Mouse (Mus musculus) forebrain, postnatal 0 days (tissue): ENCODE data around the gene Apom. TPM values are rescaled to one million over a fixed set of nuclear protein-coding genes. Genes with fewer than 3 reads are reported as not detected.
A peak's percentile ranks its signal among the peaks of the same experiment; 100 is the strongest.

Experiments
- ATAC-seq: fragments of 200-750 bp; cut with Nextera tagmentation; 2 replicates; pipeline ENCODE4 v1.8.0; 2017; ENCODE audit warnings: mild to moderate bottlenecking, moderate library complexity
- DNase-seq: peaks from one replicate; pipeline ENCODE4 v3.0.0-alpha.2; 2015
- H3K27ac ChIP-seq: fragments of 300-500 bp; sonication (generic); 2 replicates; pipeline ENCODE4 v1.5.1; 2014; ENCODE audit warnings: low read depth, mild to moderate bottlenecking, antibody characterized with exemption, low read length, moderate library complexity, mixed read lengths
- H3K27me3 ChIP-seq: fragments of 300-500 bp; sonication (generic); 2 replicates; pipeline ENCODE4 v1.6.1; 2014; ENCODE audit warnings: mild to moderate bottlenecking, low read length, mixed read lengths; ENCODE audit not compliant: insufficient read depth
- H3K36me3 ChIP-seq: fragments of 300-500 bp; sonication (generic); 2 replicates; pipeline ENCODE4 v1.6.1; 2014; ENCODE audit warnings: mild to moderate bottlenecking, moderate library complexity; ENCODE audit not compliant: insufficient read depth
- H3K4me1 ChIP-seq: fragments of 300-500 bp; sonication (generic); 2 replicates; pipeline ENCODE4 v1.6.1; 2014; ENCODE audit warnings: antibody characterized with exemption; ENCODE audit not compliant: insufficient read depth
- H3K4me2 ChIP-seq: fragments of 300-500 bp; sonication (generic); 2 replicates; pipeline ENCODE4 v1.6.1; 2014; ENCODE audit warnings: low read depth, mild to moderate bottlenecking, moderate library complexity
- H3K4me3 ChIP-seq: fragments of 300-500 bp; sonication (generic); 2 replicates; pipeline ENCODE4 v1.5.1; 2014; ENCODE audit warnings: low read depth, low read length, mixed read lengths
- H3K9ac ChIP-seq: fragments of 300-500 bp; sonication (generic); 2 replicates; pipeline ENCODE4 v1.6.1; 2014; ENCODE audit warnings: mild to moderate bottlenecking
- H3K9me3 ChIP-seq: fragments of 300-500 bp; sonication (generic); 2 replicates; pipeline ENCODE4 v1.6.1; 2016; ENCODE audit warnings: low read length
- CTCF ChIP-seq: sonication (generic); IDR thresholded peaks from 2 replicates; pipeline ENCODE4 v1.5.1; 2016; ENCODE audit warnings: antibody characterized with exemption, control low read depth, low read depth
- WGBS: fragments of 180-500 bp; shearing (Covaris S2); extraction: QIAGEN DNeasy Blood & Tissue Kit; methylation state at CpG from one replicate; pipeline ENCODE4 v1.1.7; 2014; 5-methylcytosine and 5-hydroxymethylcytosine counted together
- polyA plus RNA-seq: library from polyadenylated mRNA; unstranded; fragments of >200 nt; fragmentation: Nextera tagmentation; extraction: Ambion mirVana; gene quantifications from 2 replicates; pipeline ENCODE4 v1.2.1, GENCODE M21; 2015
- total RNA-seq: library from RNA; depleted of rRNA; stranded (reverse); fragments of >200 nt; gene quantifications from 2 replicates; pipeline ENCODE4 v1.2.3, GENCODE M21; 2014

Apom gene
- total and polyA plus RNA-seq, 2 experiments from 2014 or later = 0.71 TPM; not detected in 1

DNA sequence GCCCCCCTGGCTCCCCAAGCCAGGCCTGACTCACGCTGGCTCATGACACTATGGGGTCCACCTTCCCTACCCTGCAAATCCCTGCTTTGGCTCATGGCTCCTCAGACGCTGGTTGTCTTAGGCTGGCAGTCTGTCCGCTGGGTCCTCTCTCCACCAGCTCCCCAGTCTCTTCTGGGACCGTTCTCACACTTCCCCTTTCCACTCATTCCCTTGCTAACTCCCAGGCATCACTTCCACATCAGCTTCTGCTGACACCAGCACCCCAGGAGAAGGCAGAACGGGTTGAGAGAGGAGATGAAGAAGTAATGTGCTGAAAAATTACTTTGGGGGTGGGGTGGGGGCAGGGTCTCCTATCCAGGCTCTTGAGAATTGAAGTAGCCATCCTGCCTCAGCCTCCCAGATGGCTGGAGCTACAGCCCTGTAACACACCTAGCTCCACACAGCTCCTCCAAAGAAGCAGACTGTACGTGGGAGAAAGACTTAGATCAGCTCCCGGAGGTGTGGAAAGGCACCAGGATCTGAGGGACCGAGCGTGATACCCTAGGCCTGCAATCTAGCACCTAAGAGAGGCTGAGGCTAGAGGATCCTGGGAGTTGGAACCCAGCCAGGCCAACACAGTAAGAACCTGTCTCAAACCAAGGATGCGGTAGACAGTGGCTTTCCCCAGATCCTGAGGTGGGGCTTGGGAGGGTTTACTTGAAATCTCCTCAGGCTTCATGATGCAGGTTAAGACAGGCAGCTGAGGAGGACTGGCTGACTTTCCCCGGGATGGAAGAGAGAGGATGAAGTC lies 40.8 kb upstream of the Apom start:
- no peak overlapping the region for H3K4me3 ChIP-seq
- H3K27me3 ChIP-seq = no peaks in the 10 kb centered on the region
- no peak for ATAC-seq
- H3K27ac ChIP-seq = no peak overlapping the region
- no peak for DNase-seq
- no peaks in the 10 kb centered on the region for H3K36me3 ChIP-seq
- H3K9ac ChIP-seq = no peak overlapping the region
- H3K9me3 ChIP-seq = no peaks in the 10 kb centered on the region
- H3K4me2 ChIP-seq = no peak overlapping the region
- WGBS = 69% methylated on average over 11 of the region's 11 CpGs
- TF ChIP-seq CTCF = no peak
- no peaks in the 10 kb centered on the region for H3K4me1 ChIP-seq

GRCm38 (mm10) chr17:35168541-35169207 lies 36.8 kb upstream of the Apom start:
- TF ChIP-seq CTCF = peak; percentile 78
- Histone ChIP-seq H3K4me3 (no peak overlapping the region), H3K27ac (peak overlapping the region; percentile 9; the same call in 1 of the 2 replicates), H3K27me3 (no peaks in the 10 kb centered on the region), H3K9ac (no peak overlapping the region), H3K36me3 (no peaks in the 10 kb centered on the region), H3K4me2 (no peak overlapping the region), H3K4me1 (peaks cover 8% of the 10 kb centered on the region), H3K9me3 (no peaks in the 10 kb centered on the region)
- DNase-seq (peak; percentile 83), ATAC-seq (no peak)
- 22% methylated on average over 4 of the region's 4 CpGs for WGBS

DNA sequence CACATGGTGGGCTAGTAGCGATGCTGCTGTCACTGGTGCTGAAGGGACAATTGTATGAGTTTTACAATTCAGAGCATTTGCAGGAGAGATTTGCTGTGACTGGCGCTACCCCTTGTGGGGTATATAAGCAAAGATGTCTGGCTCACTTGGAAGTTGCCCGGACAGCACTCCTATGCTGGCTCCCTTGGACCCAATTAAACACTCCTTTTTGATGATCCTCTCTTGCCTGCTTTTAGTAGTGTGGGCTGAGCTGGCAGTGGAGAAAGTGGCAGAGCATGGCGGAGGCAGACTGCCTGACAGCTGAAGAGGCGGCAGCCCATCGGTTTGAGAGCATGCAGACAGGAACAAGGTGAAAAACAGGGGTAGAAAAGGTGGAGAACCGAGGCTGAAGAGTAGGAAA lies 35.9 kb upstream of the Apom start:
- no peak overlapping the region for H3K9ac ChIP-seq
- no peaks in the 10 kb centered on the region for H3K9me3 ChIP-seq
- no peak for DNase-seq
- 86% methylated on average over 7 of the region's 7 CpGs for WGBS
- ATAC-seq = no peak
- no peaks in the 10 kb centered on the region for H3K27me3 ChIP-seq
- no peak overlapping the region for H3K4me3 ChIP-seq
- H3K4me2 ChIP-seq = no peak overlapping the region
- TF ChIP-seq CTCF = no peak
- H3K36me3 ChIP-seq = 0 out of 2 replicates have a peak, but pooled peaks cover 1% of the 10 kb centered on the region
- peaks cover 10% of the 10 kb centered on the region for H3K4me1 ChIP-seq
- no peak overlapping the region for H3K27ac ChIP-seq

- H3K4me1 ChIP-seq = peaks cover 17% of the 10 kb centered on the region
- no peaks in the 10 kb centered on the region for H3K9me3 ChIP-seq
- H3K36me3 ChIP-seq = peaks cover 12% of the 10 kb centered on the region
- no peak overlapping the region for H3K9ac ChIP-seq
- no peak overlapping the region; the same call in 1 of the 2 replicates for H3K4me3 ChIP-seq
- peak; percentile 82 for TF ChIP-seq CTCF
- DNase-seq (peak; percentile 86), ATAC-seq (no peak)
- peak overlapping the region; percentile 53 for H3K4me2 ChIP-seq
- 68% methylated on average over 8 of the region's 8 CpGs for WGBS
- no peaks in the 10 kb centered on the region for H3K27me3 ChIP-seq
- peak overlapping the region; percentile 93 for H3K27ac ChIP-seq
These were observed 34.6 kb upstream of the Apom start for GRCm38 (mm10) chr17:35166352-35167035.

DNA sequence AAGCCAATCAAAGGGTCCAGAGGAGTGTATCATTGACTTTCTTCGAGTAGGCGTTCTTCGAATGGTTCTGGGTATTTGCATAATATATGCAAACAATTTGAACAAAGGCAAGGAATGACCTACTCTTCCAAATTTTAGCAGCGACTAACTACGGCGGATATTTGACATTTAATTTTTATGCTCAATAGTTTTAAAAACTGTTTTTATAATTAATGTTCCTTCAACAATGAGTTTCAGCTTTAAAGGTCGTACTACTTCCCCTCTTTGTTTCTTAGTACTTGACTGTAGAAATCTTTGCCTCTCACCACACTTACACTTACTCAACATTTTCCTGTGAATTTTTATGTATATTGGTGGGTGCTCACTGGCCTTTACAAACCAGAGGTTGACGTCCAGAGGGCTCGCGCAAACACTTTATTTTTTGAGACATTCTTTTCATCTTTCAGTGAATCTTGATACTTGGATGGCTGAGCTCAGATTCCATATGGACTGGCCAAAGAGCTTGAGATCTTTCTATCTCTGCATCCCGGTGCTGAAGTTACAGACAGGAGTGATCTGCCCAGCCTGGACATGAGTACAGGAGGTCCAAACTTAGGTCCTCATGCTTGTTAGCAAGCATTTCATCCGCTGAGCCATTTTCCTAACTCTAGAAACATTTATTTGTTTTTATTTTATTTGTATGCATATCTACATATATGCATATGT lies 33.8 kb upstream of the Apom start:
- peak overlapping the region; percentile 46 for H3K9ac ChIP-seq
- H3K27me3 ChIP-seq = no peaks in the 10 kb centered on the region
- WGBS = 20% methylated on average over 12 of the region's 12 CpGs
- peaks cover 17% of the 10 kb centered on the region for H3K4me1 ChIP-seq
- H3K9me3 ChIP-seq = no peaks in the 10 kb centered on the region
- DNase-seq = no peak
- TF ChIP-seq CTCF = no peak
- ATAC-seq = peak; percentile 86
- peaks cover 21% of the 10 kb centered on the region for H3K36me3 ChIP-seq
- peak overlapping the region; percentile 94 for H3K4me3 ChIP-seq
- H3K27ac ChIP-seq = peak overlapping the region; percentile 93
- peak overlapping the region; percentile 53 for H3K4me2 ChIP-seq

DNA sequence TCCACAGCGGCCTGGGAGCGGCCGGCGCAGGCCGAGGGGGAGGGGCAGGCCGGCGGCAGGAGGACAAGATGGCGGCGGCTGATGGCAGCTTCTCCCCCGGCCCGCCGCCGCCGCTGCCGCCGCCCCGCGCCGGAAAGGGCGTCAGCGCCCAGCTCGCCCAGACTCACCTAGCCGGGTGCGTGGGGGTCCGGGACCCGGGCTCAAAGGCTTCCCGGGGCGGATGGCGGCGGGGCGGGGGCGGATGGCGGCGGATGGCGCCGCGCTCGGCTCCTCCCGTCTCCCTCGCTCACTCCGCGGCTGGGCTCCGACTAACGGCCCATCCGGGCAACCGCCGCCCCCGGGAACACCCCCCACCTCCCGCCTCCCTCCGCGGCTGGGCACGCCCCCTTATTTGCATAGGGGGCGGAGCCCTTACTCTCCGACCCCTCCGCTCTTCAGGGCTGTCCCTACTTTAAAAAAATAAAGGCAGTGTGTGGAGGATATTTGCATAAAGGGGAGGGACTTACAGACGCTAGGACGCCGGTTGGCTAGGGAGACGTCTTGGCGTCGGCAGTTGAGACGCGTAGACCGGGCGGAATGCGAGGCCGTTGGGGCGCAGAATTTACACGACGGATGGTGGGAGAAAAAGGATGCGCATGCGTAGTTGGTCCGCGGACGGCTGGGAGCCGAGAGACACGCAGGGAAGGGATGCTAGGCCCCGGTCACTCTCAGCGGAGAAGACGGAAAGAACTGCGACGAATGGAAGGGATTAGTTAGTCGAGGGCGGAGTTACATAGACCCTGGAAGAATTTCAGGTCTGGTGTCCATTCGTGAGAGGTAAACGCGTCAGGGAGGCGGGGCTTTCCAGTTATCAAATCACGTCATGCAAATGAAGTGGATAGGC lies 33.0 kb upstream of the Apom start, which contains the start of gene Prrc2a:
Gene Prrc2a (minus strand): TSS at position 330 of the 883 bp plus-strand sequence.
- no peaks in the 10 kb centered on the region for H3K9me3 ChIP-seq
- peaks cover 29% of the 10 kb centered on the region for H3K36me3 ChIP-seq
- H3K27me3 ChIP-seq = no peaks in the 10 kb centered on the region
- peak within 1 kb of the TSS; percentile 100 for H3K9ac ChIP-seq
- H3K27ac ChIP-seq = peak within 1 kb of the TSS; percentile 98
- H3K4me1 ChIP-seq = peaks cover 17% of the 10 kb centered on the region
- ATAC-seq (peak; percentile 93), DNase-seq (peak; percentile 100)
- H3K4me2 ChIP-seq = peak within 1 kb of the TSS; percentile 66
- 1% methylated on average over 76 of the region's 89 CpGs for WGBS
- peak within 1 kb of the TSS; percentile 94 for H3K4me3 ChIP-seq
- no peak for TF ChIP-seq CTCF
